ENCODE assay signal across 17 mouse cellular contexts in genomic region chr4:54324851-54325250, GRCm38 (mm10).
DNase-seq lines count a peak whose midpoint lies in the region; ATAC-seq and TF ChIP-seq lines count a peak whose summit lies in the region.
"Had no signal": no experiment of that assay in that cellular context is flagged by ENCODE, and none has a peak within 500 bp of the region (broad histone marks: within the 10 kb centered on the region; RNA-seq: fewer than 3 reads in every experiment).

No protein-coding gene starts in this region.

- H3K4me2 ChIP-seq in embryonic facial prominence, embryonic 12.5 days (replicated peaks), result 0 out of 2 replicates have a peak overlapping the region, but pooled peaks have one; percentile 7
- H3K4me2 ChIP-seq in limb, embryonic 14.5 days (replicated peaks; ENCODE audit: low read depth, low read length, severe bottlenecking), result no peak overlapping the region
- no peak overlapping the region for H3K4me2 ChIP-seq in neural tube, embryonic 15.5 days
- no peak overlapping the region for H3K4me2 ChIP-seq in kidney, embryonic 15.5 days
- H3K4me2 ChIP-seq: heart, embryonic 13.5 days; liver, embryonic 12.5 days; lung, embryonic 14.5 days; midbrain, embryonic 13.5 days had no signal

- no peak for ATAC-seq in embryonic facial prominence, embryonic 12.5 days (ENCODE audit: insufficient number of reproducible peaks, insufficient read depth, low FRiP score, low TSS enrichment)
- no peak for ATAC-seq in limb, embryonic 14.5 days (ENCODE audit: low FRiP score, low read depth)
- no peak for ATAC-seq in neural tube, embryonic 15.5 days (ENCODE audit: low FRiP score)
- no peak for ATAC-seq in kidney, embryonic 15.5 days (replicated peaks; ENCODE audit: low FRiP score)
- ATAC-seq: forebrain, postnatal 0 days; liver, embryonic 12.5 days; midbrain, embryonic 13.5 days had no signal

- peak overlapping the region; percentile 69 for H3K27ac ChIP-seq in embryonic facial prominence, embryonic 12.5 days
- no peak overlapping the region; the same call in 1 of the 2 replicates for H3K27ac ChIP-seq in limb, embryonic 14.5 days (replicated peaks; ENCODE audit: low read depth, low read length)
- H3K27ac ChIP-seq in neural tube, embryonic 15.5 days (replicated peaks), result no peak overlapping the region
- H3K27ac ChIP-seq in kidney, embryonic 15.5 days, result no peak overlapping the region
- H3K27ac ChIP-seq: heart, embryonic 13.5 days; liver, embryonic 12.5 days; macrophage; midbrain, embryonic 13.5 days had no signal

- H3K9me3 ChIP-seq in embryonic facial prominence, embryonic 12.5 days, result no peaks in the 10 kb centered on the region
- no peaks in the 10 kb centered on the region for H3K9me3 ChIP-seq in limb, embryonic 14.5 days (ENCODE audit: control insufficient read depth, low read length)
- no peaks in the 10 kb centered on the region for H3K9me3 ChIP-seq in neural tube, embryonic 15.5 days (replicated peaks)
- no peaks in the 10 kb centered on the region for H3K9me3 ChIP-seq in kidney, embryonic 15.5 days (replicated peaks)
- H3K9me3 ChIP-seq: heart, embryonic 13.5 days; liver, embryonic 12.5 days; midbrain, embryonic 13.5 days had no signal

- H3K9ac ChIP-seq in embryonic facial prominence, embryonic 12.5 days, result no peak overlapping the region
- no peak overlapping the region for H3K9ac ChIP-seq in limb, embryonic 14.5 days (ENCODE audit: low read depth, low read length, severe bottlenecking)
- no peak overlapping the region for H3K9ac ChIP-seq in neural tube, embryonic 15.5 days (replicated peaks)
- no peak overlapping the region for H3K9ac ChIP-seq in kidney, embryonic 15.5 days
- H3K9ac ChIP-seq: forebrain, postnatal 0 days; heart, embryonic 13.5 days; liver, embryonic 12.5 days; lung, embryonic 14.5 days; midbrain, embryonic 13.5 days had no signal

- intact Hi-C loops in gastrocnemius, postnatal 14 days (cut with DNase I; ENCODE audit: low total_unique reads), result no loop called here

- H3K4me1 ChIP-seq in embryonic facial prominence, embryonic 12.5 days, result peaks cover 12% of the 10 kb centered on the region; the same call in 1 of the 2 replicates
- H3K4me1 ChIP-seq in limb, embryonic 14.5 days (ENCODE audit: control insufficient read depth, insufficient read depth, low read length), result no peaks in the 10 kb centered on the region
- H3K4me1 ChIP-seq in neural tube, embryonic 15.5 days, result peaks cover 7% of the 10 kb centered on the region
- no peaks in the 10 kb centered on the region for H3K4me1 ChIP-seq in kidney, embryonic 15.5 days
- H3K4me1 ChIP-seq: liver, embryonic 12.5 days had no signal

- H3K4me3 ChIP-seq in embryonic facial prominence, embryonic 12.5 days, result no peak overlapping the region
- H3K4me3 ChIP-seq in limb, embryonic 14.5 days (replicated peaks; ENCODE audit: low read length), result no peak overlapping the region
- no peak overlapping the region for H3K4me3 ChIP-seq in neural tube, embryonic 15.5 days (replicated peaks)
- H3K4me3 ChIP-seq in kidney, embryonic 15.5 days (replicated peaks), result no peak overlapping the region
- H3K4me3 ChIP-seq: heart, embryonic 13.5 days; liver, embryonic 12.5 days; midbrain, embryonic 13.5 days had no signal

- no peak for TF ChIP-seq POLR2A in limb, embryonic 14.5 days (IDR thresholded peaks at IDR 0.05; ENCODE audit: borderline replicate concordance, extremely low read depth, insufficient read depth, insufficient read length)

- H3K36me3 ChIP-seq in embryonic facial prominence, embryonic 12.5 days, result no peaks in the 10 kb centered on the region
- H3K36me3 ChIP-seq in limb, embryonic 14.5 days (ENCODE audit: control insufficient read depth, insufficient read depth, low read length), result no peaks in the 10 kb centered on the region
- no peaks in the 10 kb centered on the region for H3K36me3 ChIP-seq in neural tube, embryonic 15.5 days
- no peaks in the 10 kb centered on the region for H3K36me3 ChIP-seq in kidney, embryonic 15.5 days
- H3K36me3 ChIP-seq: heart, embryonic 13.5 days; liver, embryonic 12.5 days; midbrain, embryonic 13.5 days had no signal

- WGBS in embryonic facial prominence, embryonic 12.5 days, result 20% methylated on average over 5 of the region's 5 CpGs
- WGBS in limb, embryonic 14.5 days, result 38% methylated on average over 5 of the region's 5 CpGs
- WGBS in neural tube, embryonic 15.5 days, result 71% methylated on average over 5 of the region's 5 CpGs
- WGBS in kidney, embryonic 15.5 days, result 71% methylated on average over 5 of the region's 5 CpGs

- H3K27me3 ChIP-seq in embryonic facial prominence, embryonic 12.5 days, result no peaks in the 10 kb centered on the region
- no peaks in the 10 kb centered on the region for H3K27me3 ChIP-seq in limb, embryonic 14.5 days (ENCODE audit: control insufficient read depth, insufficient read depth, low read length)
- H3K27me3 ChIP-seq in neural tube, embryonic 15.5 days (replicated peaks), result no peaks in the 10 kb centered on the region
- no peaks in the 10 kb centered on the region for H3K27me3 ChIP-seq in kidney, embryonic 15.5 days
- H3K27me3 ChIP-seq: heart, embryonic 13.5 days; liver, embryonic 12.5 days; midbrain, embryonic 13.5 days had no signal

- peak; percentile 5 for DNase-seq in gastrocnemius, postnatal 14 days
- DNase-seq in gastrocnemius, adult 8-10 months (ENCODE audit: low spot score in 2 of 2), result no peak
- DNase-seq in Muller cell, postnatal 12 days (ENCODE audit: inconsistent ontology term), result peak; percentile 82
- peak; percentile 39 for DNase-seq in limb, embryonic 14.5 days (ENCODE audit: low spot score)
- DNase-seq: cerebellum, postnatal 10 days; kidney, adult 9 months; kidney, postnatal 4 days; lung, embryonic 14.5 days; thymus, postnatal 36 days had no signal

Comparison
In these comparisons a context has a peak if more than half of its experiments do, and no peak if none do; other contexts are left out.
1. DNase-seq: peak in gastrocnemius, postnatal 14 days (single experiment), Muller cell, postnatal 12 days (single experiment) and limb, embryonic 14.5 days (single experiment); none in gastrocnemius, adult 8-10 months (0 of 2).